ENCODE assay signal across 8 mouse cellular contexts in the genomic region with DNA sequence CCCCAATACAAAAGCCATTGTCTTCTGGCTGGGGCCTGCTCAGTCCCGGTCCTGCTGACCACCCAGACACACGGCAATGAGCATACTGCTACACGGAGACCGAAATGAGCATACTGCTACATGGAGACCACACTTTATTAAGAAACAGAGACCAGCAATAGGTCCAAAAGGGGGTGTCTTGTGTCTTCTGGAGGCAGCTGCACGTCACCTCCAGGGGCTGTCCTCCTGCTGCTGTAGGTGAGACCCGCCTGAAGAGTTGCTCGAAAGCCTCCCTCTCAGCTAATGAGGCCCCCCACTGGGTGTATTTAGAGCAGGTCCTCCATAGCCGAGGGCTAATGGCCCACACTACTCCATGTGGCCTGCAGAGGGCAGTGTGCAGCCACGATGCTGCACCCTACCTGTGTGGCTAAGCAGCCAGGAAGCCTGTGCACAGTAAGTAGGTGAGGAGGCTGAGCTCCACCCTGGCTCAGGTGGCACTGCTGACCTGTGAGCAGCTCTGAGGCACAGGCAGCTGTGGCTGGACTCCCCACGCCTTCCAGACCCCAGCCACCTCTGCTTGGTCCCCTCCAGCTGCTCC. TPM values are rescaled to one million over a fixed set of nuclear protein-coding genes. Genes with fewer than 3 reads are reported as not detected.
DNase-seq lines count a peak whose midpoint lies in the region; ATAC-seq and TF ChIP-seq lines count a peak whose summit lies in the region.

No protein-coding gene starts in this region.

- TF ChIP-seq POLR2A in testis, adult 2 months (IDR thresholded peaks at IDR 0.05; ENCODE audit: control insufficient read depth, low read depth, low read length) = no peak
- no peak for TF ChIP-seq POLR2A in liver, adult 2 months (IDR thresholded peaks at IDR 0.05; ENCODE audit: extremely low read depth, insufficient read depth, low read length)
- TF ChIP-seq POLR2A in myocyte (IDR thresholded peaks at IDR 0.05; ENCODE audit: insufficient read length, low read depth) = peak; percentile 41

- no peak overlapping the region for H3ac ChIP-seq in myocyte (ENCODE audit: control insufficient read depth, insufficient read length)

- no peaks in the 10 kb centered on the region; the same call in 1 of the 2 replicates for H3K4me1 ChIP-seq in testis, adult 2 months (ENCODE audit: control insufficient read depth, insufficient read depth, low read length)
- no peaks in the 10 kb centered on the region; the same call in 1 of the 2 replicates for H3K4me1 ChIP-seq in forebrain, embryonic 16.5 days (replicated peaks; ENCODE audit: control insufficient read depth, insufficient read depth, low read length)
- no peaks in the 10 kb centered on the region for H3K4me1 ChIP-seq in liver, adult 2 months (ENCODE audit: control insufficient read depth, insufficient read depth, low read length)
- no peaks in the 10 kb centered on the region for H3K4me1 ChIP-seq in stomach, embryonic 14.5 days (ENCODE audit: control insufficient read depth, insufficient read depth, low read length)

- TF ChIP-seq CTCF in testis, adult 2 months (IDR thresholded peaks at IDR 0.05; ENCODE audit: control insufficient read depth, insufficient read depth, insufficient replicate concordance, low read depth, low read length) = peak; percentile 94; the same call in 1 of the 2 replicates
- peak; percentile 99 for TF ChIP-seq CTCF in liver, adult 2 months (IDR thresholded peaks at IDR 0.05; ENCODE audit: low read depth, low read length)

- no peak overlapping the region for H3K4me3 ChIP-seq in testis, adult 2 months (ENCODE audit: control insufficient read depth, low read depth, low read length)
- H3K4me3 ChIP-seq in forebrain, embryonic 16.5 days (replicated peaks; ENCODE audit: low read length) = no peak overlapping the region
- no peak overlapping the region for H3K4me3 ChIP-seq in liver, adult 2 months (ENCODE audit: insufficient read depth, low read depth, low read length)
- no peak overlapping the region for H3K4me3 ChIP-seq in myocyte
- no peak overlapping the region for H3K4me3 ChIP-seq in stomach, embryonic 14.5 days (ENCODE audit: low read depth, low read length)

- no peak for DNase-seq in testis, postnatal 14 days (ENCODE audit: low spot score)
- peak; percentile 79 to 87 for DNase-seq in cerebellum, adult 18-20 months
- peak; percentile 57 to 71 for DNase-seq in kidney, adult 8-10 months
- DNase-seq in liver, adult 2 months (ENCODE audit: extremely low read depth, low read depth, low spot score) = peak; percentile 26

- H3K9me3 ChIP-seq in forebrain, embryonic 16.5 days (ENCODE audit: control insufficient read depth, low read length) = no peaks in the 10 kb centered on the region
- H3K9me3 ChIP-seq in stomach, embryonic 14.5 days (ENCODE audit: control insufficient read depth, low read depth, low read length) = no peaks in the 10 kb centered on the region

- no peak overlapping the region for H3K9ac ChIP-seq in forebrain, embryonic 16.5 days (replicated peaks; ENCODE audit: low read depth, low read length)
- no peak overlapping the region for H3K9ac ChIP-seq in liver, adult 2 months (ENCODE audit: low read depth, low read length)
- no peak overlapping the region for H3K9ac ChIP-seq in stomach, embryonic 14.5 days (replicated peaks; ENCODE audit: low read depth, low read length)

- no peak overlapping the region for H3K4me2 ChIP-seq in forebrain, embryonic 16.5 days (ENCODE audit: low read length)
- H3K4me2 ChIP-seq in myocyte (ENCODE audit: low read depth) = no peak overlapping the region
- no peak overlapping the region for H3K4me2 ChIP-seq in stomach, embryonic 14.5 days (replicated peaks; ENCODE audit: low read depth, low read length)

- H3K27ac ChIP-seq in testis, adult 2 months (ENCODE audit: control insufficient read depth, insufficient read depth, low read depth, low read length) = no peak overlapping the region
- H3K27ac ChIP-seq in forebrain, embryonic 16.5 days (ENCODE audit: low read length) = no peak overlapping the region
- no peak overlapping the region for H3K27ac ChIP-seq in liver, adult 2 months (replicated peaks; ENCODE audit: insufficient read depth, low read depth, low read length)
- no peak overlapping the region for H3K27ac ChIP-seq in stomach, embryonic 14.5 days (ENCODE audit: low read length)

- no peaks in the 10 kb centered on the region for H3K79me2 ChIP-seq in liver, adult 2 months (ENCODE audit: control insufficient read depth, insufficient read depth, low read length)
- no peaks in the 10 kb centered on the region for H3K79me2 ChIP-seq in myocyte (ENCODE audit: control insufficient read depth, insufficient read depth)

- WGBS in forebrain, embryonic 16.5 days = 23% methylated on average over 10 of the region's 10 CpGs
- whole genome bisulfite sequencing in liver, adult 2 months = 62% methylated on average over 10 of the region's 10 CpGs
- WGBS in stomach, embryonic 14.5 days = 45% methylated on average over 10 of the region's 10 CpGs

- peaks cover 3% of the 10 kb centered on the region for H3K36me3 ChIP-seq in testis, adult 2 months (ENCODE audit: control insufficient read depth, insufficient read depth, low read length)
- peaks cover 7% of the 10 kb centered on the region for H3K36me3 ChIP-seq in forebrain, embryonic 16.5 days (ENCODE audit: control insufficient read depth, insufficient read depth)
- peaks cover 2% of the 10 kb centered on the region; the same call in 1 of the 2 replicates for H3K36me3 ChIP-seq in liver, adult 2 months (ENCODE audit: control insufficient read depth, insufficient read depth, low read length)
- H3K36me3 ChIP-seq in myocyte (ENCODE audit: control insufficient read depth, insufficient read depth) = peaks cover 9% of the 10 kb centered on the region
- H3K36me3 ChIP-seq in stomach, embryonic 14.5 days (ENCODE audit: control insufficient read depth, insufficient read depth, low read length) = peaks cover 43% of the 10 kb centered on the region

- H3K27me3 ChIP-seq in testis, adult 2 months (ENCODE audit: control insufficient read depth, insufficient read depth, low read length) = no peaks in the 10 kb centered on the region
- no peaks in the 10 kb centered on the region for H3K27me3 ChIP-seq in forebrain, embryonic 16.5 days (replicated peaks; ENCODE audit: control insufficient read depth, insufficient read depth, low read length)
- no peaks in the 10 kb centered on the region for H3K27me3 ChIP-seq in liver, adult 2 months (ENCODE audit: control insufficient read depth, insufficient read depth, low read length)
- H3K27me3 ChIP-seq in myocyte (ENCODE audit: control insufficient read depth, insufficient read depth, insufficient read length) = no peaks in the 10 kb centered on the region
- no peaks in the 10 kb centered on the region for H3K27me3 ChIP-seq in stomach, embryonic 14.5 days (ENCODE audit: control insufficient read depth, insufficient read depth, low read length)

- ATAC-seq in forebrain, embryonic 16.5 days = peak; percentile 78
- peak; percentile 43 for ATAC-seq in stomach, embryonic 14.5 days (ENCODE audit: insufficient number of reproducible peaks, insufficient read depth, low FRiP score, low read depth)

TF ChIP-seq in myocyte, 11 proteins besides CTCF, POLR2A, EP300 and RAD21:
- TF ChIP-seq TCF12 (IDR thresholded peaks at IDR 0.05; ENCODE audit: insufficient read depth, poor library complexity, severe bottlenecking) (no peak), REST (IDR thresholded peaks at IDR 0.05; ENCODE audit: insufficient read depth, insufficient read length) (no peak), MYOG (IDR thresholded peaks at IDR 0.05; ENCODE audit: control insufficient read depth in 1 of 3, insufficient read depth in 1 of 3, insufficient read length in 2 of 3, low read depth in 2 of 3) (peak in 1 of 3 experiments; percentile 4), MAX (IDR thresholded peaks at IDR 0.05; ENCODE audit: low read depth) (no peak), SRF (IDR thresholded peaks at IDR 0.05; ENCODE audit: control insufficient read depth, insufficient read length, low read depth) (no peak), E2F4 (IDR thresholded peaks at IDR 0.05; ENCODE audit: insufficient read depth) (no peak), POLR2AphosphoS2 (IDR thresholded peaks at IDR 0.05; ENCODE audit: insufficient read length, low read depth) (peak; percentile 80)

RNA-seq across cellular contexts. Expression of a gene that starts 14.5 kb away (rescaled TPM):
- polyA plus RNA-seq in testis, adult 2 months (2012; rRNA removed) = 40.5 and 46.0 TPM in 2 replicates
- 21.3 and 26.4 TPM in 2 replicates for polyA plus RNA-seq in forebrain, embryonic 16.5 days (2015; fragmentation: Nextera tagmentation; extraction: Ambion mirVana)
- 15.1 and 17.8 TPM in 2 replicates for total RNA-seq in liver, adult 2 months (2014; rRNA removed)
- 34.8 and 45.1 TPM in 2 replicates for polyA plus RNA-seq in liver, adult 2 months (2012; rRNA removed)
- 72.1 TPM for polyA plus RNA-seq in myocyte (2012; fragmentation: generic; extraction: Trizol)
- 11.3 and 11.6 TPM in 2 replicates for polyA plus RNA-seq in stomach, embryonic 14.5 days (2014; fragmentation: Nextera tagmentation; extraction: Ambion mirVana)

RNA-seq across cellular contexts. Expression of a gene that starts 22.1 kb away (rescaled TPM):
- polyA plus RNA-seq in testis, adult 2 months (2012; rRNA removed) = 0.05 and 0.06 TPM in 2 replicates
- 0.30 TPM in 1 of 2 replicates, not detected in the other for polyA plus RNA-seq in forebrain, embryonic 16.5 days (2015; fragmentation: Nextera tagmentation; extraction: Ambion mirVana)
- total RNA-seq in liver, adult 2 months (2014; rRNA removed) = 0.13 TPM in 1 of 2 replicates, not detected in the other
- not detected in 2 replicates for polyA plus RNA-seq in liver, adult 2 months (2012; rRNA removed)
- 29.7 TPM for polyA plus RNA-seq in myocyte (2012; fragmentation: generic; extraction: Trizol)
- polyA plus RNA-seq in stomach, embryonic 14.5 days (2014; fragmentation: Nextera tagmentation; extraction: Ambion mirVana) = 0.13 TPM in 1 of 2 replicates, not detected in the other

RNA-seq across cellular contexts. Expression of a gene that starts 56.0 kb away (rescaled TPM):
- 1,024 and 1,028 TPM in 2 replicates for polyA plus RNA-seq in testis, adult 2 months (2012; rRNA removed)
- polyA plus RNA-seq in forebrain, embryonic 16.5 days (2015; fragmentation: Nextera tagmentation; extraction: Ambion mirVana) = 253 and 266 TPM in 2 replicates
- 115 and 135 TPM in 2 replicates for total RNA-seq in liver, adult 2 months (2014; rRNA removed)
- 78.9 and 101 TPM in 2 replicates for polyA plus RNA-seq in liver, adult 2 months (2012; rRNA removed)
- 740 TPM for polyA plus RNA-seq in myocyte (2012; fragmentation: generic; extraction: Trizol)
- polyA plus RNA-seq in stomach, embryonic 14.5 days (2014; fragmentation: Nextera tagmentation; extraction: Ambion mirVana) = 296 and 362 TPM in 2 replicates

Comparison
In these comparisons a context has a peak if more than half of its experiments do, and no peak if none do; other contexts are left out.
1. RNA of a gene that starts 22.1 kb away (polyA plus RNA-seq): 29.7 TPM in myocyte (single experiment); 0.13 TPM in stomach, embryonic 14.5 days, 0.05 to 0.06 TPM in testis, adult 2 months, not detected in liver, adult 2 months and 0.30 TPM in forebrain, embryonic 16.5 days; every median in the first group is over 10 times any median in the second.